Mouse (Mus musculus): ENCODE measurements at regions not wholly inside any gene's neighbourhood (a gene's known extent, or its start where the extent isn't known, plus 50 kb on each side); places are given as distances from the start of the nearest gene placed in this dataset.

DNA sequence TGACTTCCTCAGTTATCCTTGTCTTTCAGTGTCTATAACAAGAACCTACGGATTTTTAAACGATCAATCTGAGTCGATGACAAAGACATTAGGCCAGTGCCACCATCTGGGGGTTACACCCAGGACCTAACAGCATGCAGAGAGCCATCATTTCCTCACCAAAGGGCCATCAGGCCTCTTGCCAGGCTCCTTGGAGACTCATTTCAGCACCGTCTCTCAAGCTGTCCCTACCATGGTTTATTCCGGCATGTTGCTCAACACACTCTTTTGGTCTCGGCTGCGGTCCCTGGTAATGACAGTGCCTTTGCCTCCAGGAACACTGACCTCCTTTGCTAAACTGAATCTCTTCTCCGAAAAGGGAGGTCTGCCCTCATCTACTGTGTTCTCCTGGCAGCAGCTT is 144.4 kb upstream of the Gm15217 start:
- no peak for TF ChIP-seq POLR2A (IDR thresholded peaks at IDR 0.05; ENCODE audit: control insufficient read depth, low read depth, low read length)
- TF ChIP-seq CTCF (IDR thresholded peaks at IDR 0.05; ENCODE audit: control insufficient read depth, insufficient read depth, insufficient replicate concordance, low read depth, low read length): no peak
